Mouse (Mus musculus) liver, adult 2 months (tissue): Measurements from ENCODE around the gene Phf1.

ENCODE experiments used
- CTCF ChIP-seq: fragments of 200-500 bp; IDR thresholded peaks from 2 replicates; pipeline ENCODE4 v1.5.1; 2011; ENCODE audit warnings: low read depth, low read length, control low read depth
- POLR2A ChIP-seq: fragments of 200-500 bp; IDR thresholded peaks from 2 replicates; pipeline ENCODE4 v1.6.1; 2011; ENCODE audit warnings: low read length, control low read depth; ENCODE audit not compliant: insufficient read depth; ENCODE audit errors: extremely low read depth

DNA sequence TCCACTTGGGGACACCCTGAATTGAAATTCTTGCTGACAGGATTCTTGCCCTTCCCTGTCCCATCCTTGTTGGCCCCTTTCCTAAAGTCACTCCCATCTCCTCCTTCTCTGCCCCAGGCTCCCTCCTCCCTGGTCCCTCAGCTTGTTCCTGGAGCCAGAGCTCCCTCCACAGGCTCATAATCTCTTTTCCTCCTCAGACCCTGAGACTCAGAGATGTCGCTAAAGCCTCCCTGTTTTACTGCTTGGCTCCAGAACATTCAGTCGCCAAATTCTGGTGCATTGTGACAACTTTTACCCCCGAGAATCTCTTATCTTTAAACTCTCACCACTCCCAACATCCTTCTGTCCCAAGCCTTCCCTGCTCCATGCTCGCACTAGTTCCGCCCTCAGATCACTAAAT lies 28.5 kb upstream of the Phf1 start:
- TF ChIP-seq POLR2A (no peak), CTCF (no peak)
